Mouse (Mus musculus) lung, postnatal 0 days (tissue): ENCODE data around the gene Sorcs1.

Source experiments
- CTCF ChIP-seq: IDR thresholded peaks from 2 replicates; pipeline ENCODE4 v1.5.1; 2016; ENCODE audit warnings: antibody characterized with exemption, mild to moderate bottlenecking
- EP300 ChIP-seq: IDR thresholded peaks from 2 replicates; pipeline ENCODE4 v1.6.1; 2016; ENCODE audit warnings: antibody characterized with exemption, mild to moderate bottlenecking, control low read depth

- TF ChIP-seq EP300 (no peak), CTCF (no peak)
These were observed 350.6 kb downstream of the Sorcs1 start for GRCm38 (mm10) chr19:50327804-50328203.
